Mouse (Mus musculus): ENCODE measurements around the gene Tsga10.

Tsga10 gene

DNA sequence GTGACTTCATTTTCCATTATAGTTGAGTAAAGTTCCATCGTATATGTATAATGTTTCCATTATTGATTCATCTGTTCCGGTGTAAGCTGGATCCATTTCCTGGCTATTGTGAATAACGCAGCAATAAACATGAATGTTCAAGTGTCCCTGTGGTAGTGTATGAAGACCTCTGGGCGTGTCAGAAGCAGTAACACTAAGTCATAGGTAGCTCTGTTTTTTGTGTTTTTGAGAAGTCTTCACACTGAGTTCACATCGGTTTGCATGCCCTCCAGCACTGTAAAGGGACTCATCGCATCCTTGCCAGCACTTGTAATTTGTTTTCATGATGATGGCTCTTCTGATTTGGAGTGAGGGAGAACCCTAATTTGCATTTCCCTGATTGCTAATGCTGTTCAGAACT lies at the start of gene Tsga10:
Tsga10 (minus strand) TSS at position 144 of the 400 bp plus-strand sequence.
- no peak for DNase-seq

DNA sequence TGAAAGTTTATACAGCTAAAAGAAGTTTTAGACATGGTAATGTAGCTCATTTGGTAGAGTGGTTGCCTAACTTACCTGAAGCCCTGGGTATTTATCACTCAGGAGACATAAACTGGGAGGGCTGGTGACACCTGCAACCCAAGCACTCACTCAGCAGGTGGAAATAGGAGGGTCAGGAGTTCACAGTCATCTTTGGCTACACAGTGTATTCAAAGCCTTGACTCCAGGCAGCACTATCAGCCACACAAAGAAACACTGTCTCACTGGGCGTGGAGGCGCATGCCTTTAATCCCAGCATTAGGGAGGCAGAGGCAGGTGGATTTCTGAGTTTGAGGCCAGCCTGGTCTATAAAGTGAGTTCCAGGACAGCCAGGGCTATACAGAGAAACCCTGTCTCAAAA lies 46.5 kb upstream of the Tsga10 start:
- no peak for DNase-seq

DNA sequence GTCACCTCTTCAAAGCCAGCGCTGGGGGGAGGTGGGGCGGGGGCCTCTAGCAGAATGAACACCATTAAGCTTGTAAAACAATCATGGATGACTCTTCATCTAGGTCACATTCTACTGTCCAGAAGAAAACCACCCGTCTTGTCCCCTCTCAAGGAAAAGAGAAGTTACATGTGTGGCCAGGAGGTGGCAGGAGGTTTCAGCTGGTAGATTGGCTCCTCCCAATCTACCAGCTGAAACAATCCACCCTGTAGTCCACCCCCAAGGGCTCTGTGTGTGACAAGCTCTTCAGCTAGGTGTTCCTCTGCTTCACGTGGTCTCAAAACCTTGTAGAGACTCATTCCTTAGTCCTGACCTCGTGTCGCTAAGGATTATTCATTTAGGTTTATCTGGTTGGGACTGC lies 36.9 kb upstream of the Tsga10 start:
- peak; percentile 55 for DNase-seq

DNA sequence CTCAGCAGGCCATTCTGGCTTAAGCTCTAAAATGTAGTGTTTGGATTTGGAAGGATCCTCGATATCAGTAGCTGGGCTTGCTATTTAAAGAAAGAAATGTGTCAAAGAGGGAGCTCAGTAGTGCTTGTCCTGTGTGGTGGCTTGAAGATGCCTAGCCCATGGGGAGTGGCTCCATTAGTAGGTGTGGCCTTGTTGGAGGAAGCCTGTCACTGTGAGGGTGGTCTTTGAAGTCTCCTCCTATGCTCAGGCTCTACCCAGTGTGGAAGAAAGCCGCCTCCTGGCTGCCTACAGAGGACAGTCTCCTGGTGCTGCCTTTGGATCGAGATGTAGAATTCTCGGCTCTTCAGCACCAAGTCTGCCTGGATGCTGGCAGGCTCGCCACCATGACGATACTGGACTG lies 34.1 kb upstream of the Tsga10 start:
- DNase-seq: no peak

DNA sequence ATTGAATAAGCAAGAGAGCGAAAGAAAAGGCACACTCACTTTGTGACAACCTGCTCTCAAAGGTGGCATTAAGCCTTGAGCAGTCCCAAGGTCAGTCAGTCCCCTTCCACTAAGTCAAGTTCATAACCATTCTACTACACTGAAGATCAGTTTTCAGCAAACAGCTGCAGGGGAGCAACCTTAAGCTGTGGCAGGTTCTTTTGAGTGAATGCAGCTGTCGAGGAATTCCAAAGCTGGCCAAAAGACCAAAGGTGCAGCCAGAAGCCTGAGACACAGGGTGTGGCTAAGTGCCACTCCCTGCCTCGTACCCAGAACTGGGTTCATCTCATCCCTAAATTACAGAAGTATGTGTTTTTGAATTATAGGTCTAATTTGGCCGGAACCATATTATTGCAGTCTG lies 33.6 kb upstream of the Tsga10 start:
- DNase-seq: no peak

DNA sequence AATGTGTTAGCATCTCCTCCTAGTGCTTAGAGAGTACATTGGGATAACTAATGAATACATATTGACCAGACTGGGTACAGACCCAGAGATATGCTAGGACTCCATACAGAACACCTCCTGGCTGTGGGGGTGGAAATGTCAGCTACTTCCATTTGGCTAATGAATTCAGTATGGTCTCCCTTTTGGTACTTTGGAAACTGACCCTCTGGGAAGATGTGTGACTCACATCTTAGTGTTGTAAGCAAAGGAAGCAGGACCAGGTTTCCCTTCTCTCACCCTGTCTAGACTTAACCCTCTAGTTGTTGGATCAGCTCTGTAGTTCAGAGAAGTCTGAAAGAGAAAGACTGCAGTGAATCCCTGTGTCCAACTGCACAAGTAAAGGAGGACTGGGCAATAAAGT lies 28.4 kb upstream of the Tsga10 start:
- no peak for DNase-seq

DNA sequence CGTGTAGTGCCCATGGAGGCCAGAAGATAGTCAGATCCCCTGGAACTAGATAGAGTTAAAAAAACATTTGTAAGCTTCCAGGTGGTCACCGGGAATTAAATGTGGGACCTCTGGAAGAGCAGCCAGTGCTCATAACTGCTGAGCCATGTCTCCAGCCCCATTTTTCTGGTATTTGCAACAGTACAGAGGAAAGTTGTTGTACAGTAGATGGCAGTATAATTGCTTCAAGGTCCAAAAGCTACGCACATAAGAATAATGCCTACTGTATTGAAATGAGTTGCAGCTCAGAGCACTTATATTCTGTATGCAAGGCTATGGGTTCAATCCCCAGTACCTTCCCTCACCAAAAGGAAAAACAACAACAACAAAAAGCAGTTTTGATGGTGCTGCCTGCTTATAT lies 25.2 kb upstream of the Tsga10 start:
- peak; percentile 30 for DNase-seq

DNA sequence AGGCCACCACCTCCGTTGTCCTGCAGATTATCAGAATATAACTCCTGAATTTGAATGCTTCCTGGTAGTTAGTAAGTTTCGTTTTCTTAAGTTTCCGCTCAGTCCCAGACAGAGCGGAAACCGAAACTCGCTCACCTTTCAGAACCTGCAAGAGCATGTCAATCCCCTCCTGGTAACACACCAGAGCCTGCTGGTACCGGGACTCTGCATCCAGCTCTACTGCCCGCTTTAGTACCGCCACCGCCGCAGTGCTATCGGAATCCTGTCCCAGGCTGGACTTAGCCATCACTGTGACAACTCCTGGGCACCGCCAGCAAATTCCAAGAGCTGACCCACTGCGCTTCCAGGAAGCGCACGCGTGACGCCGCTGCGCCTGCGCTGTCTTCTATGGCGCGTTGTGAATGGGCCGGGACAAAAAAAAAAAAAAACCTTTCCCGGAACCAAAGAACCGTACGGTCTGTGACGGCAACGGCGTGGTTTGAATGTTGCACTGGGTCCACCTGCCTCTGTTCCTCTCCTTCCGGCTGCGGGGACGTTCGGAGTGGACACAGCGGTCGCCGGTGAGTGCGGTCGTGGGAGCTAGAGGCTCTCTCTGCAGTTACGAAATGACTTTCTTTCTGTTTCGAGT lies 23.9 kb upstream of the Tsga10 start, which contains the start of the genes Mitd1 and Mrpl30:
Mitd1 (minus strand) TSS at position 387 of the 628 bp plus-strand sequence.
Mrpl30 (plus strand) TSS at position 453 of the 628 bp plus-strand sequence.
- peak; percentile 96 for DNase-seq

DNA sequence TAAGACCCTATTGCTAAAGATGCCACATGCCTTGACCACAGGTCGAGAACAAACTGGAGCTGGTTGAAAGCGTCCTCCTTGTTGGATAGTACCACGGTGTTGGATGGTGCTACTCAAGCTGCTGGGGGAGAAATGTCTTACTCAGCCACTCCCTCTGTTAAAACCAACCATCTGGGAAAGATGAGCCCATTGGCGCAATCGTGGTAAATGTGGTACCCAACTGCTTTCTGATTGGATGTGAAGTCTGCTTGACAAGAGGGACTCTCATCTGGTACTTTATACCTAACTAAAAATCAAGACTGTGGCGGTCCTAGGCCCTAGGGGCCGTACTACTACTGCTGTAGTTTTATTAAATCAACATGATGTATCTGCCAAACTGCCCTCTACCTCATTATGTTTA lies 23.0 kb upstream of the Tsga10 start:
- DNase-seq: no peak

DNA sequence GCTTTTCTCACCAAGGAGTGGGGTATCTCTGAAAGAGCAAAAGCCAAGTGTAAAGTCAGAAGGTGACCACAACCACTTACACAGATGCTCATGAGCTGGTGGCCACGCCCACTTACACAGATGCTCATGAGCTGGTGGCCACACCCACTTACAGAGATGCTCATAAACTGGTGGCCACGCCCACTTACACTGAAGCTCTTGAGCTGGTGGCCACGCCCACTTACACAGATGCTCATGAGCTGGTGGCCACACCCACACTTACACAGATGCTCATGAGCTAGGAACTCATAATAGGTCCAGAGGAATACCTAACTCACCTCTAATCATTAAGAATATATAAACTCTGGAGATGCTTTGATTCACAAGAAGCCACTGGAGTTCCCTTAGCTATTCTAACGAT lies 18.2 kb upstream of the Tsga10 start:
- DNase-seq: peak; percentile 36

DNA sequence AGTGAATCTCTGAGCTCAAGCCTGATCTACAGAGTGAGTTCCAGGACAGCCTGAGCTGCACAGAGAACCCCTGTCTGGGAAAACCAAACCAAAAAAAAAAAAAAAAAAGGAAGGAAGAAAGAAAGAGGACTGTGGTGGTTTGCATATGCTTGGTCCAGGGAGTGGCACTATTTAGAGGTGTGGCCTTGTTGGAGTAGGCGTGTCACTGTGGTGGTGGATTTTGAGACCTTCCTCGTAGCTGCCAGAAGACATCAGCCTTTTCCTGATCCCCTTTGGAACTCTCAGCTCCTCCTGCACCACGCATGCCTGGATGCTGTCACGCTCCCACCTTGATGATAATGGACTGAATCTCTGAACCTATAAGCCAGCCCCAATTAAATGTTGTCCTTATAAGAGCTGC lies 17.2 kb upstream of the Tsga10 start:
- no peak for DNase-seq

DNA sequence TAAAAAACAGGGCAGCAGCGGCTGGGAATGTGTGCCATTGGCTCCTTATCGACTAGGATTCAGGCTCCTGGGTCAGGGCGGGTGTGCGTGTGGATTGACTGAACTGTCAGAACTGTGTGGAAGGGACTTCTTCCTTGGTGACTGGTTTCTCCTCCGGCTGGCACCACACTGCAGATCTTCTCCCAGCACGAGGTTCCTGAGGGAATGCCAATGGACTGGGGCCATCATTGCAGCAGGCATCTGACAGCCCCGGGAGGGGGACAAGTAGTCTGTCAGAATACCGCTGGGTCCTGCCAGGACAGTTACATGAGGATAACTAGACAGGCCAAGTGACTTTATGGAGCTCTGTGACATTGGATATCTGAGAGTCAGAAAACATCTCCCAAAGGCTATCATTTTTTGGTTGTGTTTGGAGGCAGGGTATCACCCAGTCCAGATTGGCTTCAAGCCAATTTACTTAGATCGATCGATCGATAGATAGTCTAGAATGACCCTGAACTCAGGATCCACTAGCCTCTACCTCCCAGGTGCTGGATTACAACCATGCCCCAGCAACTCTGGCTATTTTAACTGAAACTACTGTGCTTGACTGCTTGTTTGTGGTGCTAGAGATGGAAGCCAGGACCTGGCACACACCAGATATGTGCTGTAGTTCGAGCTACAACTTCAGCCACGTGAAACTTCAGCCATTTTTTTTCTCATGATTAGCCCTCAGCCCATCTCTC lies 11.7 kb upstream of the Tsga10 start:
- DNase-seq: no peak

DNA sequence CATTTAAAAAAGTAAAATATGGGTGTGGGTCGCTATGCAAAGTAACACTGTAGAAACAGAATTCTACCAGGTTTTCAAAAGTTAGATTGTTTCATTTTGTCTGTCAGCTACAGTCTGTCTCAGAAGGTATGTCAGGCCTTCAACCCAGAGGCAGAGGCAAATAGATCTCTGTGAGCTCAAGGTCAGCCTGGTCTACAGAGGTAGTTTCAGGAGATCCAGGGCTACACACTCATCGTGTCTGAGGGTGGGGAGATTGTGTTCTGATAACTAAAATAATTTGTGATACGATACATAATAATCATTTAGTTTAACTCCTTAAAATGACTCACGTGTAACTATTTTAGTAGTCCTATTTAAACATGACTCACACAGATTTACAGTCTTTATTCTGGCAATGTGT lies 6.9 kb upstream of the Tsga10 start:
- DNase-seq: no peak

DNA sequence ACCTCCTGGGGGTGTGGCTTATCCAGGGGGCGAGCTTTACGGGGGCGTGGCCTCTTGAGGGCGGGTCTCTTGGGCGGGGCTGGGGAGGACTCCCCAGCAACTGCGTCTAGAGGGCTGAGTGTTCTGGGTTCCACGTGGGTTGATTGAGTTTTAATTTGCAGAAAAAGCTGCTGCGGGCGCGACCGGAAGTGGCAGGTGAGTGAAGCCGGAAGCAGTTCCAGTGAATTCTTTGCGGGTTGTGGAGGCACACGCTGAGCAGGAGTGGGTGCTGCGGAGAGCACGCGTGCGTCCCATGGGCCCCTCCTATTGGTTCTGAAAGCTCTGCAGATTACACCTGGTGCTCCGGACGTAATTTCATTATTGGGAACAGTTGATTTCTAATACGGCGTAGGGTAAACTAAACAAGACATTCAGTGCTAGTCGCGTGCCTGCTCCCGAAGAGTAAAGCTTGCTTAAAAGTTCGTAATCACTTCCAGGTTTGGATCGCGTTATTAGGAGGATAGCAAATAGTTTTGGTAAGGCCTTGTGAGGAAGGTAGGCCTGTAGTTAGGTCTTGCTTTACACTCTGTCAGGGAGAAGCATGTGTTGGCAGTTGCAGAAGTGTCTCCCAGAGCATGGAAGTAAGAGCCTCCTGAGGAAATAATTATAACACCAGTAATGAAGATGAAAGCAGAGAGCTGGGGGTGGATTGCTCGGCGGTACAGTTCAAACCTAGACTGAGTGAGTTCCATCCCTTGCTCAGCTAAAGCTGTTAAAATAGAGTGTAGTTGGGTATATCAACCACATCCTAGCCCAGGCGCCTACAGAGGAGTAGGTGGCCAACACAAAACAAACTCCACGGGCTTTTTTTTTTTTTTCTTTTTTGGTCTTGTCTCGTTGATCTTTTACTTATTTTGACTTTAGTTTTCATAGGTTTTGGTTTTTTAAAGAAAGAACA lies 6.2 kb upstream of the Tsga10 start:
- DNase-seq: peak; percentile 80

DNA sequence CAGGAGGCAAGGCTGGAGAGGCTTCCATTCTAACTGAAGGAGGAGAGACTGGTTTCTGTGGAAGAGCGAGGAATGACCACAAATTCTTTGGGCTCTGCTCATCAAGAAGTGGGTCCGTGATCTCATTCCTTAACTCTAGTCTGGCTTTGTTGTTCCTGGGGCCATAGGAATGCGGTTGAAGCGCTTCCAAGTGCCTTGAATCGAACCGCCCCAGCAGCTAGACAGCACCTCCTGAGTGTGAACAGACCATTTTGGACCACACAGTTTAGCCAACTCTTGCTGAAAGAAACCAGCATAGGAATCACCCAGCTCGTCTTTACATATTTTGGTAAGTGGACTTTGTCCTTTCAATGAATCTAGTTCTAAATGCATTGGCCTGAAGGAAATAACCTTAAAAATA lies 5.5 kb upstream of the Tsga10 start, which contains the start of gene Lipt1:
Lipt1 (plus strand) TSS at position 35 of the 400 bp plus-strand sequence.
- DNase-seq: no peak

DNA sequence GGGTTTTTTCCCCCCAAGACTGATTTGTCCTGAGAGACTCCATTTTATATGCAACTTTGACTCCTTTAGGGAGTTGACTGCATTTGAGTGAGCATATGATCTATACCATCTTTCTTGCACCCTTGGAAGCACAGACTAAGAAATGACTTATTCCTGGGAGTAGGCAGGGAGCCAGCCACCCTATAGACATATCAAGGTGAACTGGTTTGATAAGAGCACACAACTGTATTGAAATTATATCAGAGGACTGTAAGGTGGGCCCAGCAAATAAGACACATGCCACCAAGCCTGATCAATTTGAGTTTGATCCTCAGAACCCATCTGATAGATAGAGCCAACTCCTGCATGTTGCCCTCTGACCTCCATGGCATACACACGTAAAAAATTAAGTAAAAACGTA lies 3.1 kb upstream of the Tsga10 start:
- no peak for DNase-seq

DNA sequence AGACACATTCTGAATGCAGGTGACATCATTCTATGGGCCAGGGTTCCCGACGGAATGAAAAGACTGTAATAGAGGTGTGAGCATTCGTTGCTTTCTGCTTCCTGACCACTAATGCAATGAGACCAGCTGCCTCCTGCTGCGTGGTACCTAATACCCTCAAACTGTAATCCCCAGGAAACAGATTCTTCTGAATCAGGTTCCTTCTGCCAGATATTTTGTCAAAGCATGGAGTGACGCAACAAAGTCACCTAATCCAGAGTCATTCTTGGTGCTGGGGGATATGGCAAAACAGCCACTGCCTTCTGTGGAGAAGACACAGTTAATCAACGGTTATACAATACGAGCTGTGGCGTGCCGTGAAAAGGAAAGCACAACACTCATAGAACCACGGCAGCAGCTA lies 2.4 kb upstream of the Tsga10 start:
- peak; percentile 5 for DNase-seq

DNA sequence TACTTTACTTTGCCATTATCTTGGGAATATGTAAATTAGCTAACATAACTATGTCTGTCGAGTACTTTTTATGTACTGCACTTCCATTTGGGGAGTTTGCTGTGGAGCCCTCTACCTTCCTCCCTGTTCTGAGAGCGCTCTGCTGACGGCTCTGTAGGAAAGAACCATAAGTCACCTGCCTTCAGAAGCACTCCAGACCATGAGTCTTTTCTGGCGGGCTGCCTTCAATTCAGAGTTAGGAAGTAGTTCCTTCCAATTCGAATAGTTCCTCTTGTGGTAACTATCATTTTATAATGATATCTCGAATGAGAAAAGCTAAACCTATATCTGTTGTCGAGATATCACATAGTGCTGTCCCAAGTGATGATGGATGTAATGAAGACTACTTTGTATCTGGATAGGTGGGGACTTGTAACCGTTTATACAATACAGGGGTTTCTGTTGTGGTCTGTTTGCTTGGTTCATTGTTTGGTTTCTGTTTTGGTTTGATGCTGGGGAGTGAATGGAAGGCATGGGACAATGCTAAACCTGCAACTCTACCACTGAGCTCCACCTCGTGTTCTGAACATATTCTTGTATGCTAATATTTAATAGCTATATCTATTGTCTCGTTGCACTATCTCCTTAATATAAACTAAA lies 1.6 kb upstream of the Tsga10 start:
- no peak for DNase-seq

DNA sequence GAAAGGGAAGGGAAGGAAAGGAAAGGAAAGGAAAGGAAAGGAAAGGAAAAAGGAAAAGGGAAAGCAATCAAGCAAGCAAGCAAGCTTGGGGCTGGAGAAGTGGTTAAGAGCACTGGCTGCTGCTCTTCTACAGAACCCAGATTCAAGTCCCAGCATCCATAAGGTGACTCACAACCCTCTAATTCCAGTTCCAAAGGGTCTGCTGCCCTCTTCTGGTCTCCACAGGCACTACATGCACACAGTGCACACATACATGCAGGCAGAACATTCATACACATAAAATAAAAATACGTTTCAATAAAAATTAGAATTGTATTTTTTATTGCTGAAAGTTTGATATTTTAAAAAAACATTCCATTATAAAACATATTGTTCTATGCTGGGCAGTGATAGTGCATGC lies 827 bp upstream of the Tsga10 start:
- peak; percentile 59 for DNase-seq

DNA sequence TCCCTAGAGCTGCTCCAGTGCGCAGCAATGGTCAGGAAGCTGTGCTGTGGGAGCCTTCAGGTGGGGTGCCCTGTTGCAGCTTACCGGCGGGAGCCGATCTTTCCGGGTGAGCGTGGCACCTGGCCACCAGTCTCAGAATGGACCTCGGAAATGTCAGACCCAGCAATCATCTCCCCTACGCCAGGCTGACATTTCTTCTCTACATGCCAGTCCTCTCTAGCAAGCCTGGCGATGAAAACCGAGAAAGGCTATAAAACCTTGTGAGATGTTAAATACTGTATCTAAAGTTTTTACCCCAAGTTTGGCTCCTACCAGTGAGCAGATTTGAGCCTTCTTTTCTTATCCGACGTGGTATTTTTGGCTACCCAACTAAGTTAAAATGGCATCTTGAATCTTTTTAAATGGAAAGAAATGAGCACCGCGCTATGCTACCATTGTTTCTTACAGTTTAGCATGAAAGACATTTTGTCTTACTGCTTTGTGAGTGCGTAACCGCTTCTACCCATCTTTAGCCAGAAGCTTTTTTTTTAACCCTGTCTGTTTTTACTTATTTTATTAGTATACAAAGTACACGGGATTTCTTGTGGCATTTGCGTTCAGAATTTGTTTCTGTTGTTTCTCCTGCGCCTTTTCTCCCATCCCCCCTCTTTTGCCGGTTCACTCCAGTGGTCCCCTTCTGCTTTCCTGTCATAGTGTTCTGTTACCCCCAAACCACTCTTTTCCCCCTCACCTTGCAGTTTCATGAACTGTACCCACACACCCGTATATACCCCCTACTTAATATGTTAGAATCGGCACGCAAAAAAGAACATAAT lies 621 bp downstream of the Tsga10 start:
- DNase-seq: no peak

DNA sequence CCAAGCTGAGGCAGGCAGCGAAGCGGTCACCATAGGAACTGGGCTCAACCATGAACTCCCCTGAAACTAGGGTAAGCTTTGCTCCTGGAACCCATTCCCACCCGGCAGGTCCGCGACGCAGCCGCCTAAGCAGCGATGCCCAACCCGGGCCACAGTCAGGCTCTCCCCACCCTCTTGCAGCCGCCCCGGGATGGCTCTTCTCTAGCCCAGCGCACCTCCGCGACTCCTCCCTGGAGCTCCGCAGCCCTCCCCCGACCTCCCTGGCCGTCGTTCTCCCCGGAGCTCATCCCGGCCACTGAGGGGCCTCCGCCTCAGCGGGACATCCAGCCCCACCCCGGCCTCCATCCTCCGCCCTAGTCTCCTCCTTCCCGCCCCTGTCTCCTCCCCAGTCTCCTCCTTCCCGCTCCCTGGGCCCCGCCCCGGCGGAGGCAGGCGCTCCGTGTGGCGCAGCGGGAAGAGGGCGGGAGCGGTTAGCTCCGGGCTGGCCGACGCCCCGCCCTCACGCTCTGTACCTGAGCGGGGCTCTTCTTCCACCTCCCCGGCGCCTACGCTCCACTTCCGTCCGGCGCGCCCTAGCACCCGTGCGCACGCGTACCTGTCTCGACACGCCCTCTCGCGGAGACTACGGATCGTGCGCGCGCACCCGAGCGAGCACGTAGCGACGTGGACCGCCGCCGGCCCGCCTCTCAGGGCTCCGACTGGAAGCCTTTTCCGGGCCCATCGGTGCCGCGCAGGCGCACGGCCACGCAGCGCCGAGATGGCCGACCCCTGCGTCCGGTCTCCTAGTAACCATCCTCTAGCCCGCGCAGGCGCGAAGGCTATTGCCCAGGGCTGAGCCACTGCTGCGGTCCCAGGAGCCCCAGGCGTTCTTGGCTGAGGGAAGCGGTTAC lies 1.5 kb downstream of the Tsga10 start:
- peak; percentile 99 for DNase-seq

All from retina, postnatal 1 day (tissue).